Mouse (Mus musculus) liver, adult 2 months (tissue): ENCODE data around the gene Csnk1e. TPM values are rescaled to one million over a fixed set of nuclear protein-coding genes. Genes with fewer than 3 reads are reported as not detected.
A peak's percentile ranks its signal among the peaks of the same experiment; 100 is the strongest.

Experiments
- DNase-seq: peaks from one replicate; pipeline ENCODE4 v3.0.0-alpha.2; 2011; ENCODE audit warnings: low read depth, low spot score; ENCODE audit errors: extremely low read depth
- H3K27ac ChIP-seq: fragments of 200-500 bp; replicated peaks from 2 replicates; pipeline ENCODE4 v1.5.1; 2012; ENCODE audit warnings: low read depth, mild to moderate bottlenecking, control low read depth, inconsistent platforms, low read length; ENCODE audit not compliant: insufficient read depth
- H3K27me3 ChIP-seq: fragments of 200-500 bp; 2 replicates; pipeline ENCODE4 v1.6.1; 2012; ENCODE audit warnings: mild to moderate bottlenecking, moderate library complexity, low read length, inconsistent platforms; ENCODE audit not compliant: control insufficient read depth, insufficient read depth
- H3K36me3 ChIP-seq: fragments of 200-500 bp; 2 replicates; pipeline ENCODE4 v1.6.1; 2012; ENCODE audit warnings: low read length, inconsistent platforms; ENCODE audit not compliant: control insufficient read depth, insufficient read depth
- H3K4me1 ChIP-seq: fragments of 200-500 bp; 2 replicates; pipeline ENCODE4 v1.6.1; 2011; ENCODE audit warnings: low read length; ENCODE audit not compliant: control insufficient read depth, insufficient read depth
- H3K4me3 ChIP-seq: fragments of 200-500 bp; 2 replicates; pipeline ENCODE4 v1.5.1; 2011; ENCODE audit warnings: low read depth, mild to moderate bottlenecking, control low read depth, low read length, moderate library complexity; ENCODE audit not compliant: insufficient read depth
- H3K79me2 ChIP-seq: fragments of 200-500 bp; 2 replicates; pipeline ENCODE4 v1.6.1; 2012; ENCODE audit warnings: inconsistent platforms, mild to moderate bottlenecking, low read length, moderate library complexity; ENCODE audit not compliant: control insufficient read depth, insufficient read depth
- H3K9ac ChIP-seq: fragments of 200-500 bp; 2 replicates; pipeline ENCODE4 v1.6.1; 2012; ENCODE audit warnings: low read depth, mild to moderate bottlenecking, control low read depth, inconsistent platforms, low read length
- CTCF ChIP-seq: fragments of 200-500 bp; IDR thresholded peaks from 2 replicates; pipeline ENCODE4 v1.5.1; 2011; ENCODE audit warnings: low read depth, low read length, control low read depth
- POLR2A ChIP-seq: fragments of 200-500 bp; IDR thresholded peaks from 2 replicates; pipeline ENCODE4 v1.6.1; 2011; ENCODE audit warnings: low read length, control low read depth; ENCODE audit not compliant: insufficient read depth; ENCODE audit errors: extremely low read depth
- WGBS: fragments of 180-500 bp; shearing (Covaris S2); methylation state at CpG from one replicate; pipeline ENCODE4 v1.1.7; 2018; 5-methylcytosine and 5-hydroxymethylcytosine counted together
- polyA plus RNA-seq: library from polyadenylated mRNA; depleted of rRNA; stranded (reverse); fragments of >200 nt; gene quantifications from 2 replicates; pipeline ENCODE4 v1.2.3, GENCODE M21; 2012
- total RNA-seq: library from RNA; depleted of rRNA; stranded (reverse); fragments of >200 nt; gene quantifications from 2 replicates; pipeline ENCODE4 v1.2.3, GENCODE M21; 2014

Csnk1e gene
- total and polyA plus RNA-seq, 2 experiments, result 4.3 to 6.6 TPM

- H3K4me3 ChIP-seq, result no peak overlapping the region
- TF ChIP-seq POLR2A (no peak), CTCF (no peak)
- H3K36me3 ChIP-seq, result peaks cover 7% of the 10 kb centered on the region; the same call in 1 of the 2 replicates
- DNase-seq, result no peak
- no peaks in the 10 kb centered on the region for H3K27me3 ChIP-seq
- H3K4me1 ChIP-seq, result peaks cover 10% of the 10 kb centered on the region
- 0 out of 2 replicates have a peak overlapping the region, but pooled peaks have one; percentile 11 for H3K27ac ChIP-seq
- H3K79me2 ChIP-seq, result no peaks in the 10 kb centered on the region; the same call in 1 of the 2 replicates
- WGBS, result 66% methylated on average over 11 of the region's 11 CpGs
- no peak overlapping the region for H3K9ac ChIP-seq
Measured at GRCm38 (mm10) chr15:79432328-79432727, 23.0 kb downstream of the Csnk1e start.

GRCm38 (mm10) chr15:79431925-79432324 lies 23.4 kb downstream of the Csnk1e start:
- Histone ChIP-seq H3K9ac (no peak overlapping the region), H3K27me3 (no peaks in the 10 kb centered on the region), H3K4me3 (no peak overlapping the region), H3K79me2 (no peaks in the 10 kb centered on the region; the same call in 1 of the 2 replicates), H3K4me1 (peaks cover 10% of the 10 kb centered on the region), H3K36me3 (peaks cover 7% of the 10 kb centered on the region; the same call in 1 of the 2 replicates), H3K27ac (0 out of 2 replicates have a peak overlapping the region, but pooled peaks have one; percentile 11)
- TF ChIP-seq CTCF, result no peak
- TF ChIP-seq POLR2A, result no peak
- DNase-seq, result no peak
- WGBS, result 55% methylated on average over 7 of the region's 7 CpGs

DNA sequence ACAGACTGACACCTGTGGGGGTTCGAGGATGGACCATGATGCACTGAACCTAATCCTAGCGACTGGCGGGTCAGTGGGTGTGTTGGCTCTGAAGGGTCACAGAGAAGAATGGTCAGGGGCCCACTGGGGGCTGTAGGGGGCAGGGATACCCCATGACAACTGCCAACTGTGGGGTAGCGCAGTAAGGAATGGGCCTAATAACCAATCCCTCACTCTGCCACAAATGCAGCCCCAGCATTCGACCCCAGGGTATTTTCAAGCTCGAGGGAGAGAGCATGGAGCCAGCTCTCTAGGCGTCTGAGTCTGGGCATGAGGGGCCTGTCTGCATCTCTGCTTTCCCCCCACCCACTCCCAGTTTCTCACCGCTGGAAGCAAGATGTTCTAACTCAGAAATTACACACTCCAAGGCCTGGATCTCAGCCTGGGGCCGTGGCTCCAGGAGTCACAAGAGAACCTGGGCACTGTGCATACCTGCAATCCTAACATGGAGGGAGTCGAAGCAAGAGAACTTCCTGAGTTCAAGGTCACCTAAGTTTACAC lies 24.8 kb downstream of the Csnk1e start:
- Histone ChIP-seq H3K36me3 (peaks cover 9% of the 10 kb centered on the region; the same call in 1 of the 2 replicates), H3K27ac (no peak overlapping the region), H3K4me1 (peaks cover 4% of the 10 kb centered on the region), H3K4me3 (no peak overlapping the region), H3K9ac (no peak overlapping the region), H3K27me3 (no peaks in the 10 kb centered on the region), H3K79me2 (no peaks in the 10 kb centered on the region; the same call in 1 of the 2 replicates)
- DNase-seq, result no peak
- TF ChIP-seq CTCF (no peak), POLR2A (no peak)
- 82% methylated on average over 10 of the region's 10 CpGs for WGBS

- Histone ChIP-seq H3K4me3 (no peak overlapping the region), H3K9ac (no peak overlapping the region), H3K79me2 (no peaks in the 10 kb centered on the region; the same call in 1 of the 2 replicates), H3K27me3 (no peaks in the 10 kb centered on the region), H3K4me1 (0 out of 2 replicates have a peak, but pooled peaks cover 2% of the 10 kb centered on the region), H3K36me3 (peaks cover 9% of the 10 kb centered on the region; the same call in 1 of the 2 replicates), H3K27ac (no peak overlapping the region)
- WGBS, result 77% methylated on average over 8 of the region's 9 CpGs
- no peak for TF ChIP-seq CTCF
- no peak for TF ChIP-seq POLR2A
- DNase-seq, result no peak
Measured at GRCm38 (mm10) chr15:79429994-79430393, 25.4 kb downstream of the Csnk1e start.

GRCm38 (mm10) chr15:79429527-79429926 lies 25.8 kb downstream of the Csnk1e start:
- TF ChIP-seq CTCF, result no peak
- TF ChIP-seq POLR2A, result no peak
- no peaks in the 10 kb centered on the region for H3K27me3 ChIP-seq
- 94% methylated on average over 12 of the region's 12 CpGs for WGBS
- 0 out of 2 replicates have a peak, but pooled peaks cover 2% of the 10 kb centered on the region for H3K4me1 ChIP-seq
- no peak for DNase-seq
- no peak overlapping the region for H3K4me3 ChIP-seq
- no peak overlapping the region for H3K9ac ChIP-seq
- H3K27ac ChIP-seq, result no peak overlapping the region
- peaks cover 9% of the 10 kb centered on the region; the same call in 1 of the 2 replicates for H3K36me3 ChIP-seq
- no peaks in the 10 kb centered on the region; the same call in 1 of the 2 replicates for H3K79me2 ChIP-seq

DNA sequence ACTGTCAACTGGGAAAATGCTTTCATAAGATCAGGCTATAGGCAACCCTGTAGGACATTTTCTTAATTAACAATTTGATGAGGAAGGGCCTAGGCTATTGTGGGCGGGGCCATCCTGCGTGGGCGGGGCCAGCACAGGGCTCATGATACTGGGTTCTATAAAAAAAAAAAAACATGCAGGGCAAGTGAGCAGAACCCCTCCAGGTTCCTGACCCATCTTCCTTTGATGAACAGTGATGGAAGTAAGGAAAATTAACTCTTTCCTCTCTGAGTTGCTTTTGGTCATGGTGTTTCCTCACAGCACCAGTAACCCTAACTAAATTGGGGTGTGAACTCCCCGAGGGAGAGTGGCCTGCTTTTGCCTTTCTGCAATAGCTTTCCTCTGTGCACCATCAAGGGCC lies 26.8 kb downstream of the Csnk1e start:
- no peak for DNase-seq
- H3K4me3 ChIP-seq, result no peak overlapping the region
- no peaks in the 10 kb centered on the region; the same call in 1 of the 2 replicates for H3K79me2 ChIP-seq
- WGBS, result 72% methylated on average over 4 of the region's 4 CpGs
- H3K27ac ChIP-seq, result no peak overlapping the region
- TF ChIP-seq POLR2A, result no peak
- no peak for TF ChIP-seq CTCF
- H3K27me3 ChIP-seq, result no peaks in the 10 kb centered on the region
- H3K4me1 ChIP-seq, result 0 out of 2 replicates have a peak, but pooled peaks cover 2% of the 10 kb centered on the region
- no peak overlapping the region for H3K9ac ChIP-seq
- peaks cover 9% of the 10 kb centered on the region; the same call in 1 of the 2 replicates for H3K36me3 ChIP-seq
